In genomic region chr2:174547207-174547606, GRCm38 (mm10) we compare ENCODE assay signal across 10 mouse cellular contexts.
DNase-seq lines count a peak whose midpoint lies in the region; TF ChIP-seq lines count a peak whose summit lies in the region.
"Had no signal": no experiment of that assay in that cellular context is flagged by ENCODE, and none has a peak within 500 bp of the region (broad histone marks: within the 10 kb centered on the region; RNA-seq: fewer than 3 reads in every experiment).

No protein-coding gene starts in this region.

- H3K4me1 ChIP-seq in heart, adult 2 months (ENCODE audit: control insufficient read depth, insufficient read depth, low read length), result no peaks in the 10 kb centered on the region
- no peaks in the 10 kb centered on the region for H3K4me1 ChIP-seq in heart, embryonic 10.5 days

- TF ChIP-seq EP300 in heart, adult 2 months (IDR thresholded peaks at IDR 0.05; ENCODE audit: insufficient read depth, low read depth, low read length), result no peak

- H3K79me2 ChIP-seq in heart, adult 2 months (replicated peaks; ENCODE audit: control insufficient read depth, insufficient read depth, low read length), result no peaks in the 10 kb centered on the region

- WGBS in heart, adult 2 months, result 88% methylated on average over 3 of the region's 3 CpGs
- 86% methylated on average over 3 of the region's 3 CpGs for WGBS in heart, embryonic 10.5 days

- peak; percentile 38 for TF ChIP-seq CTCF in heart, adult 2 months (IDR thresholded peaks at IDR 0.05)

- no peaks in the 10 kb centered on the region for H3K9me3 ChIP-seq in heart, embryonic 10.5 days
- H3K9me3 ChIP-seq: embryonic facial prominence, embryonic 10.5 days had no signal

- H3K27me3 ChIP-seq in heart, adult 2 months (ENCODE audit: control insufficient read depth, insufficient read depth, low read length), result no peaks in the 10 kb centered on the region
- H3K27me3 ChIP-seq in heart, embryonic 10.5 days (ENCODE audit: insufficient read depth, poor library complexity, severe bottlenecking), result no peaks in the 10 kb centered on the region

- intact Hi-C loops in heart, adult 2 months (cut with DNase I), result no loop called here

- DNase-seq in heart, adult 2 months, result no peak
- no peak for DNase-seq in heart, embryonic 10.5 days (ENCODE audit: low spot score)
- DNase-seq in A20 (ENCODE audit: low read depth, low spot score), result peak; percentile 47
- DNase-seq in adrenal gland, postnatal 14 days, result peak; percentile 62
- peak; percentile 7 for DNase-seq in lung, postnatal 14 days
- DNase-seq in frontal cortex, postnatal 14 days (ENCODE audit: low spot score in 2 of 2), result no peak
- no peak for DNase-seq in right cerebral cortex, adult 2 months (ENCODE audit: low spot score in 2 of 2)
- no peak for DNase-seq in layer of hippocampus, postnatal 10 days (ENCODE audit: low spot score in 2 of 2)
- DNase-seq: kidney, postnatal 4 days had no signal

- H3K9ac ChIP-seq in heart, adult 2 months (ENCODE audit: low read depth, low read length), result no peak overlapping the region

- no peak for TF ChIP-seq POLR2A in heart, adult 2 months (IDR thresholded peaks at IDR 0.05; ENCODE audit: insufficient read depth, low read depth, low read length)

- no peak overlapping the region for H3K4me3 ChIP-seq in heart, adult 2 months
- H3K4me3 ChIP-seq in heart, embryonic 10.5 days, result no peak overlapping the region
- H3K4me3 ChIP-seq: embryonic facial prominence, embryonic 10.5 days had no signal

- H3K27ac ChIP-seq in heart, adult 2 months, result no peak overlapping the region
- no peak overlapping the region for H3K27ac ChIP-seq in heart, embryonic 10.5 days
- H3K27ac ChIP-seq: embryonic facial prominence, embryonic 10.5 days had no signal

- no peaks in the 10 kb centered on the region for H3K36me3 ChIP-seq in heart, adult 2 months (ENCODE audit: control insufficient read depth, insufficient read depth, low read length)
- no peaks in the 10 kb centered on the region for H3K36me3 ChIP-seq in heart, embryonic 10.5 days
- H3K36me3 ChIP-seq: embryonic facial prominence, embryonic 10.5 days had no signal

Comparison
In these comparisons a context has a peak if more than half of its experiments do, and no peak if none do; other contexts are left out.
1. DNase-seq: peak in A20 (single experiment), adrenal gland, postnatal 14 days (single experiment) and lung, postnatal 14 days (single experiment); none in heart, adult 2 months (0 of 2), heart, embryonic 10.5 days (single experiment), frontal cortex, postnatal 14 days (0 of 2), right cerebral cortex, adult 2 months (0 of 2) and layer of hippocampus, postnatal 10 days (0 of 2).